Mouse (Mus musculus): ENCODE data around the gene Agl.
A peak's percentile ranks its signal among the peaks of the same experiment; 100 is the strongest.
"Not testable (repeated sequence)": the region's sequence is repeated elsewhere in the genome, so short reads cannot be mapped to it uniquely, and the experiment has no call there.

Agl gene

DNA sequence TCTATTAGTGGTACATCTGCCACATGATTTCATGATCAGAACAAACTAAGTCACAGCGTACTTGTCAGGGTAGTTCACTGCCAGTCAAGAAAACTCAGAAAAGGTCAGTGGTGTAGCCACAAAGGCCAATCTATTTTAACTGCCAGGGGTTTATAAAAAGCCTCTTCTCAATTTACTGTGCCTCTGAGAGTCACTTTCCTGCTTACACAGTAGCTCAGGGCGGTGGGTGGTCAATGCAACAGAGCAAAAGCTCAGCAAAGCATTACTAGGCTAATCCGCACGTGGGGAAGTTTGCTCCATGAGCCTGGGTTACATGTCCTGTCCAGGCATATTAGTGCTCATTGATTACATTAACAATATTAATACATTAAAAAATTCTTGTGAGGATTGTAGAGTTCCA lies 8.0 kb upstream of the Agl start:
- DNase-seq, result no peak

DNA sequence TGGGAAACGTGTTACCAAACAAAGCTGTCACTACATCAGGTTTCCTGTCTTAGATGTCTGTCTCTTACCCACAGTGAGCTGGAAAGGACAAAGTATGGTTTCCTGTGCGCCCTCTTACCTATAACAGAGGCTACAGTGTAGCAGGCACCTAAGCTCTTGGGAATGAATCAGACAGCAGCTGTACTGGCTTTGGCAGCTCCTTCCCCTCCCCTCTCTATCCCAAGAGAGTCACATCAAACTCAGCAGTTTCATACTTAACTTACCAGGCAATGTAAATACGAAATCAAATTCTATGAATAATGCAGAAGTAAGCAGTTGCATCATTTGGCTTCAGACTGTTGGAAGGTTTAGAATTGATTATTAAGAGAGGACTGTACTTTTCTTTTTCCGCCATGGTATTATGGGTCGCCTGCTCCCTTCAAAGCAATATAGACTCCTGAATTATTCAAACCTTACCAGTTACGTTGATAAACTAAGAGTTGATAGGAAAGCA lies 7.4 kb upstream of the Agl start:
- DNase-seq, result no peak

DNA sequence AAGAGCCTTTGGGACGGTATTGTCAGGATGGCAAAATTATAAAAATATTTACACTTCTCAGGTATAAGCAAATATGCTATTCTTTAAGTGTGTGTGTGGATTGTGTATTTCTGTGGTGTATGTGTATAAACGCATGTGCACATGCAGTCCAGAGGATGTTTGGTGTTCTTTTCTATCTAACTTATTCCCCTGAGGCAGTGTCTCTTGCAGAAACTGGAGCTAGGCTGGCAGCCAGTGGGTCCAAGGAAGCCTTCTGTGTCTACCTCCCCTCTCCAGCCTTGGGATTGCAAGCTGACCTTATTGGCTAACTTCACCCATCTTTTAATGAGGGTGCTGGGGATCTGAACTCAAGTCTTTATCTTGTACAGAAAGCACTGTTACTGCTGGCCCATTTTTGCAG lies 5.0 kb upstream of the Agl start:
- no peak for DNase-seq

DNA sequence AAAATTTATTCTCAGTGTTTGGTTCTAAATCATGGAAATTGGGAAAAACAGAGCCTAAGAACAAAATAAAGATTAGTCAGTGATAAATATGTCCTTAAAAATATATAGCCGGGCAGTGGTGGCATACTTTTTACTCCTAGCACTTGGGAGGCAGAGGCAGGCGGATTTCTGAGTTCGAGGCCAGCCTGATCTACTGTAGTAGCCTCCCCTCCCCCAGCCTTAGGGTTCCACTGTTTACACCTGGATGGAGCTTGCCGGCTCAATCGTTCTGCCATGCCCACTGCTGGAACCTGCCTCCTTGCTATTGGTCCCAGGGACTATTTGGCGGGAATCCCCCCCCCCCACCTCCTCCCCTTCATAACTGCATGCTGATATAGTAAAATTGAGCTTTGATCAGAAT lies 2.4 kb upstream of the Agl start:
- not testable (repeated sequence) for DNase-seq

DNA sequence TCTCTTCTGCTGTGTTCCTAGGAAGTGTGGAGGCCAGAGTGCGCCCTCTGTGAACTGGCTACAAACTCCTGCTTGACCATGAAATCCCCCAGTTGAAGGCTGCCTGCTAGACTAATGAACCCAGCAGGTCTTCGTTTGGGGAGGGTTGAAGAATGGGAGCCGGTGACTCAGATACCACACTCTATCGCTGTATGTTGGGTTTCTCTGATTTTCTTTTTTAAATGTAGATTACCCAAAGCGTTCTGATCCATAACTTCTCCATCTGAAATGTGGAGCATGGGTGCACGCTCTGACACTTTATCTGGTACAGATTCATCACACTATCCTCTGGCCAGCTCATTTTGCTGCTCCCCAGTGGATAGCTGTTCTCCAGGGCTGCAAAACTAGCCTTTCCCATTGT lies 1.3 kb upstream of the Agl start:
- DNase-seq, result no peak

DNA sequence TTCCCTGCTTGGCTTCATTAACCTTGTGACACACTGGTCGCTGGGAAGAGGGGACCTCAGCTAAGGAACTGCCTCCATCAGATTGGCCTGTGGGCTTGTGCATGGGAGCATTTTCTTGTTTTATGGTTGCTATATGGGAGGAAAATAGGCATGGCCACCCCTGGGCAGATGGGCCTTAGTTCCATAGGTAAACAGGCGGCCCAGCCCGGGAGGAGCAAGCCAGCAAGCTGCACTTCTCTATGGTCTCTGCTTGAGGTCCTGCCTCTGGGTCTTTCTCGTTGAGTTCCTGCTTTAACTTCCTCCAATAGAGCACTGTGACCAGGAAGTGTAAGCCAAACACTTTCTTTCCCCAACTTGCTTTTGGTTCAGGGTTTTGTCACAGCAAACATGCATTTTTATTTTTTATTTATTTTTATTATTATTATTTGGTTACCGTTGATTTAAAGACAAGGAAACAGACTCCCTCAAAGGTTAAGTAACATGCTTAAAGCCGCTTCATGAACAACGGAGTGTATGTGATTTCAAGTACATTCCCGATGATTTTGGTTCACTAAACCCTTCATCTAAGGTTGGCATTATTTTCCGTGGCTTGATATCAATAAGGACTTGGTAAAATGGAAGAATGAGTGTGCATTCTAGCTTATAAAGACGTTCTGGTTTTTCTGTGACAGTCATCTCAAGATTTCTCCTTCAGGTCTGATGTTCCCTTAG lies 696 bp upstream of the Agl start:
- DNase-seq, result no peak

DNA sequence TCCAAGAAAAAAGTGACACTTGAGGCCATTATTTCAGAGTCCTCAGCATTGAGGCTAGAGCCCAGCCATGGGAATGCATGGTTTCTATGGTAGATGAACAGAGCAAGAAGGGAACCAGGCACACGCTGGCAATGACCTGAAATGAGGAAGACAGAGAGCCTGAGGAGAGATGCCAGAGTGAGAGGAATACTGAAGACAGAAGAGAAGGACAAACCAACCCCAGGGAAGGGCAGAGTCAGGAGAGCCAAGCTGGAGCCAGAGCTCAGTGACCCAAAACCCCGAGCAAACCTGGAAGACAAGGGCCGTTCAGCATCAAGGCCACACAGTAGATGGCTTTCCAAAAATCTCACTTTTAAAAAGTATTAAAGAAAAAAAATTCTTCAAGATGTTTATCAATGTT lies 2.1 kb downstream of the Agl start:
- DNase-seq, result no peak

DNA sequence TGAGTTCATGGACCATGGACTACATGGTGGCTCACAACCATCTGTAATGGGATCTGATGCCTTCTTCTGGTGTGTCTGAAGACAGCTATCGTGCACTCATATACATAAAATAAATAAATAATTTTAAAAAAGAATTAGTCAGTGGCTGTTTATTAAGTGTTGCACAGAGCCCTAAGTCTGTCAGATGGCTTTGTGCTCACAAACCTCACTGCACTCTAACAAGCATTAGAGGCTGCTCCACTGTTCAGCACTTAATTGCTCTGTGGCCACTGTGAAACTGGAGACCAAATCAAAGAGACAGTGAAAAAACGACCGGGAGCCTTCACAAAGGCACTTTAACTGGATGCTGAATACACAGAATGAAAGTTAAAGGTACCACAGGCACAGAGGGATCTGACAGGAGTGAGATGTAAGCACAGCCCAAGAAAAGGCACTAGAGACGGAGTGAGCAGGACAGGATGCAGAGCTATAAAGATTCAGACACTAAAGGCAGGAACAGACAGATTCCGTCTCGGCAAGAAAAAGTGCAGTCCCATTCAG lies 3.1 kb downstream of the Agl start:
- no peak for DNase-seq

DNA sequence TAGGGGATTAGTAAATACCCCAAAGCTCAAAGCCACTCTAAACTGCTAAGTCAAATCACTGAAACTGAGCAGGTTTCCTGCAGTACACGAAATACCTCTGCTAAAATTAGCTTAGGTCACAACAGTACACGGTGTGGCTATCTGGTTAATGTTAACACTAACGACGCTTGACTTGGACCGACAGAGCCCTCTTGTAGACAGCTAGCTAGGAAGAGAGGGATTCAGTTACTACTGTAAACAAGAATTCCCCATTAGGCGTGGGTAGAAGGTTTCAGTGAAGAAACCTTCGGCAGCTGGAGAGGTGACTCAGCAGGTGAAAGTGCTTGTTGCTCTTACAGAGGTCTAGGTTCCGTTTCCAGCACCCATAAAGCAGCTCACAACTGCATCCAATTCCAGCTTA lies 6.2 kb downstream of the Agl start:
- peak; percentile 32 for DNase-seq

DNA sequence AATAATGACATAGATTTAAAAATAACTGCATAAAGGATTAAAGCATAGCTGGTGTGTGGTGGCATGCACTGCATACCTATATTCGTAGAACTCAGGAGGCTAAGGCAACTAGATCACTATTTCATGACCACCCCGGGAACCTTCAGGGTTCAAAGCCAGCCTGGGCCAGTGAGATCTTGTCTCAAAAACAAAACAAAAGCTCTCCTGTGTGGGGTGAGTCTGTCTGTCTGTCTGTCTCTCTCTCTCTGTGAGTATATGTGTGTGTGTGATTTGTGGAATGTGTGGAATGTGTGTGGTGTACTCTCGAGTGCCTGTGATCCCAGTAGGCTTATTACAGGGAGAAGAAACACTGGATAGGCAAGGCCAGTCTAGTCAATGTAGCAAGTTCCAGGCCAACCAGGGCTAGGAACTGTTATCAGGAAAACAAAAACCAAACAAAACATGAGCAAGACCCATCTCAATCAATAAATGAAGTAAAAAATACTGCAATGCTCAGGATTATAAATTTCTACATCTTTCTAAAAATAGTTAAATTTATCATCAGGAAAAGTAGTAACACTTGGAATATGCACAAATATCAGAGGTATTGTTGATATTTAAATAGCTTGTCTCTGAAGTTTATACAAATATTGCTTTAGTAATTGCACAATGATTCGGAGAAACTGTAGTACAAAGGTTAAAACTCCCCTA lies 9.0 kb downstream of the Agl start:
- no peak for DNase-seq

DNA sequence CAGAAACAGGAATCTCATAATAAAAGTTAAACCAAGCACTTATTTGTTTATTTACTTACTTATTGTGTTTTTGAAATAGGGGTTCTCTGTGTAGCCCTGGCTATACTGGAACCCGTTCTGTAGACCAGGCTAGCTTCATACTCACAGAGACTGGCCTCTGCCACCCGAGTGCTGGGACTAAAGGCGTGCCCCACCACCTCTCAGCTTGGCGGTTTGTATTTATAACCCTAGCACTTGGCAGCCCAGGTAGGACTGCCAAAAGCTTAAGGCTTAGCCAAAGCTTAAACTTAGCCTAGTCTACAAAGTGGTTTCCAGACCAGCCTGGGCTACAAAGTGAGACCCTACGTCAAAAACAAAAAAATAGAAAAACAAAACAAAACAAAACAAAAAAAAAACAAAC lies 19.1 kb downstream of the Agl start:
- no peak for DNase-seq

DNA sequence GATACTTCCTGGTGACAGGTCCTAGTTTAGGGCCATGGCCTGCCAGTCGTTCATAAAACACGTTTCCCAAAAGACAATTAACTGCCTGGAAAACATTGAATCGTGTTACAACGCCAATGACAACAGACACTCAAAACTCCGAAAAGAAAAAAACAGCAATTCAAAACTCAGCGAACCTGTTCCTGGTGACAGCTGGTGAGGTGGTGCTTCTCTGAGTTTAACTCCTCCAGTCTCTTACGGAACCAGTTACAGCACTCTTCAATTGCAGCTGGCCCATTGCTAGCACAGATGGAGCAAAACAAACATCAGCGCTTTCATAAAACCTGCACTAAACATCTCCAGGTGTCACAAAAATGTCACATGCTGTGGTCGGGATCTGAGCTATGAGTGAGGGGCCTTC lies 21.4 kb downstream of the Agl start:
- DNase-seq, result no peak

DNA sequence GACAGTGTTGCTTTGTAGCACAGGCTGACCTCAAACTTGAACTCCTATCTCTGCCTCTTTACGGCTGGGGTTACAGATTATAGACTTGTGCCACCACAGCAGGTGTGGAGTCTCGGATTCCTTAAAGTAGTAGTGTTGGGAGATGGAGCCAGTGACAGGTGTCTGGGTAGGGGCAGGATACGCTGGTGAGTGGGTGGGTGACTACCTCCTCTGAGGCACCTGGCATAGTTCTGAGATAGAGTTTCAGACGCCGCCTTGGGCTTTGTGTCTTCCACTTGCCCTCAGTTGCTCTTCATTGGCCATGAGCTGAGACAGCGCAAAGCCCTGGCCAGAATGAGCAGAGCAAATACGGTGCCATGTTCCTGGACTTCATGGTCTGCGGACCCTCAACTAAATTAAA lies 22.1 kb downstream of the Agl start:
- no peak for DNase-seq

DNA sequence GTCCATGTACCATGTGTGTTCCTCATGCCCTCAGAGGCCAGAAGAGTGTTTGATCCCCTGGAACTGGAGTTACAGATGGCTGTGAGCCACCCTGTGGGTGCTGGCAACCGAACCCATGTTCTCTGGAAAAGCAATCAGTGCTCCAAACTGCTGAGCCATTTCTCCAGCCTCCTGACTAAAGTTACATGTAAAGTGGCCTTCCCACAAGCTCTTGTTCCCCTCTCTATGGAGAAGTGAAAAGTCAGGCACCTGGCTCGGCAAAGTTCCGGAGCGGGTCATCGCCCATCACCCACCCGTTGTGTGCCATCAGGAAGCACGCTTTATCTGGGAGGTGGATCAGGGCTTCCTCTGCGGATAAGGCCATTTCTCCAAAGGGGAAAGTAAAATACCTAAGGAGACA lies 23.2 kb downstream of the Agl start:
- no peak for DNase-seq

DNA sequence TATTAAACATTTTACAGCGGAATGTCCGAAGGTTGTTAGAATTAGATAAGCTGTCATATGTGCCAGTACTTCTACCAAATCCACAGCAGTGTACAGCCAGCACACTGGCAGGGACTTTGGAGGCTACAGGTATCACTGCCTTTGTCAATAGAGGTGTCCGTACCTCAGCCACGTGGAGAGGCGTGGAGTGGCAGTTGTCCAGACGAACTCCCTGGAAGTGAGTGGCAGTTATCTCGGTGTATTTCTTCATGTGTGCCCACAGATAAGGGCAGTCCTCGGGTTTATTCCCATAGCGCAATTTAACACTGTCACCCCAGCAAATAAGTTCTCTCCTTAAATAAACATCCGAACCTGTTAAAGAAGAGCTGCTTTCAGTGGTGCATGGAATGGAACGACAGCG lies 23.7 kb downstream of the Agl start:
- no peak for DNase-seq

DNA sequence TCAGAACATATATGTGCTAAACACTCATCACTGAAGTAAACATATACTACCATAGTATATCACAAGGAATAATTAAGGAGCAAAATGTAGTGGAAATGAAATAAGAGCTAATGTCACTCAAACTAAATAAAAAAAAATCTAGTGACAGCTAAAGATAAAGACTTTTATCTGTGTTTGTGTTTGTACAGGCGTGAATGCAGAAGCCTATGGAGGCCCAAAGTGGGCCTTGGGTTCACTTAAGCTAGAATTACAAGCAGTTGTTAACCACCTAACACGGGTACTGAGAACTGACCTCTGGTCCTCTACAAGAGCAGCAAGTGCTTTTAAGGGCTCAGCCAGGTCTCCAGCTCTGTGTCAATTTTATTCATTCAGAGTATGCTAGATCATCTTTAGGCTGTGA lies 31.0 kb downstream of the Agl start:
- DNase-seq, result no peak

DNA sequence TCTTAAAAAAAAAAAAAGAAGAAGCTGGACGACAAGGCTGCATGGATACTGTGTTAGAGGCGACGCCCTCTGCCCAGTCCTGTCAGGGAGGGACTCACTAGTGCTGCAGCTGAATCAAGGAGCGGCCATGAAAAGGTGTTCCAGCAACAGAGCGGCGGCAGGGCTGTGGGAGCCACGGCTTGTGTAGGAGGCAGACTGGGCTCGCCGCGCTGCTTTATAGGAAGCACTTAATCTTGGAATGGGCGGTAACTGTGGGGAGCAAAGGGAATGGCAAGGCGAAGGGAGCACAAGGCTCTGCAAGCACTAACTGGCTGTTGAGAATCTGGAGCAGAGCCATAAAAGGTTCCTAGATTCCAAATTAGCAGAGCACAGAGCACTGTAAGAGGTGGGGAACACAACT lies 34.1 kb downstream of the Agl start:
- DNase-seq, result no peak

DNA sequence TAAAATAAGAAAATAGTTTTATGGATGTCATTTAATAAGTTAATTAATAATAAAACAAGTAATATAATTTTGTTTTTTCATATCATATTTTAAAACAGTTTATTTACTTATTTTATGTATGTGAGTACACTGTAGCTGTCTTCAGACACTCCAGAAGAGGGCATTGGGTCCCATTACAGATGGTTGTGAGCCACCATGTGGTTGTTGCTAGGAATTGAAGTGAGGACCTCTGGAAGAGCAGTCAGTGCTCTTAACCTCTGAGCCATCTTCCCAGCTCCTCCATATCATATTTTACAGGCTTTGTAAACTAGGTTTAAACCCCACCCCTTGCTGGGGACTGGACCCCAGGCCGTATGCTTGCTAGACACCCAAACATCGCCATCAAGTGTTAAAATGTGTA lies 36.4 kb downstream of the Agl start:
- DNase-seq, result no peak

DNA sequence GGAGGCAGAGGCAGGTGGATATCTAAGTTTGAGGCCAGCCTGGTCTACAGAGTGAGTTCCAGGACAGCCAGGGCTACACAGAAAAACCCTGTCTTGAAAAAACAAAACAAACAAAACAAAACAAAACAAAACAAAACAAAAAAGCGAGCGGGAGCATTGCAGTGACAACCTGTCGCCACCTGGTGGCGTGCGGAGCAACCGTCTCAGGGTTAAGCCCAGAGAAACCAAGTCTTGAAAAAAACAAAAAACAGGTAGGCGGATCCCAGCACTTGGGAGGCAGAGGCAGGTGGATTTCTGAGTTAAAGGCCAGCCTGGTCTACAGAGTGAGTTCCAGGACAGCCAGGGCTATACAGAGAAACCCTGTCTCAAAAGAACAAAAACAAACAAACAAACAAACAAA lies 41.0 kb downstream of the Agl start:
- DNase-seq, result peak; percentile 34

DNA sequence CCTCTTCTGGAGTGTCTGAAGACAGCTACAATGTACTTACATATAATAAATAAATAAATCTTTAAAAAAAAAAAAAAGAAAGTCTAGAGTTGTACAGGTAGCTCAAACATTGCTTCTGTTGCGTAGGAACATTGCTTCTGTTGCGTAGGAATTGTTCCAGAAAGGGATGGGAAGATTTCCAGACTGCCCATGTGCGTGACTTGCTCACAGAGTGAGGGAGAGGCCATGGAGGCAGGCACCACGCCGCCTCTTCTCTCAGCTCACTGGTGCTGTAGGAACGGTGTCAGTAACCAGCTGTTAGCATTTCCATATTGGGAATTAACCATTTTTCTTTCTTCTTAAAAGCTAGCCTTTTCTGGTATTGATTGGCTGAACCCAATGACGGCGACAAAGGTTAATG lies 55.1 kb downstream of the Agl start:
- DNase-seq, result no peak

DNA sequence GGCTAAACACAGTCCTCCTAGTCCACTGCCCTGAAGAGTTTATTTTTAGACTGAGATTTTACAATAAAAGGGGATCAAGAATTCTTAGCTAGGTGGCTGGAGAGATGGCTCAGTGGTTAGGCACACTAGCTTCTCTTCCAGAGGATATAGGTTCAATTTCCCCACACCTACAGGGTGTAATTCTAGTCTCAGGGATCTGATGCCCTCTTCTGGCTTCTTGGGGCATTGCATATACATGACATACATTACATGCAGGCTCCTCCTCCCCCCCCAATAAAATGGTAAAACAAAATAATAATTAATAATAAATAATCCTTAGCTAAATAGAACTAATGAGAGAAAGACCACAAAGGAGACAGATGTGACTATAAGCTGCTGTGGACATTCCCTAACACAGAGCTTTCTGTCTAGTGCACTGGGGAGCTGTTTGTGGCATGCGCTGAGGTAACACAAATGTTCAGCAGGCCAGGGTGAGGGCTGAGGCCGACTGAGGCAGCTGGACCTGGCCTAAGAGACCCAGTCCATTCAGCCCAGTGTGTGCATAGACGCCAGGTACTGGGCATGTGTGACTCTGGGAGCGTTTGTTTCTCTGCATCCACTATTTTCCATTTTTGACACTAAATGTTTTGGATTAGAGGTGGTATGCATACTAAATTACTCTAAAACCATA lies 56.6 kb downstream of the Agl start:
- DNase-seq, result peak; percentile 38

DNA sequence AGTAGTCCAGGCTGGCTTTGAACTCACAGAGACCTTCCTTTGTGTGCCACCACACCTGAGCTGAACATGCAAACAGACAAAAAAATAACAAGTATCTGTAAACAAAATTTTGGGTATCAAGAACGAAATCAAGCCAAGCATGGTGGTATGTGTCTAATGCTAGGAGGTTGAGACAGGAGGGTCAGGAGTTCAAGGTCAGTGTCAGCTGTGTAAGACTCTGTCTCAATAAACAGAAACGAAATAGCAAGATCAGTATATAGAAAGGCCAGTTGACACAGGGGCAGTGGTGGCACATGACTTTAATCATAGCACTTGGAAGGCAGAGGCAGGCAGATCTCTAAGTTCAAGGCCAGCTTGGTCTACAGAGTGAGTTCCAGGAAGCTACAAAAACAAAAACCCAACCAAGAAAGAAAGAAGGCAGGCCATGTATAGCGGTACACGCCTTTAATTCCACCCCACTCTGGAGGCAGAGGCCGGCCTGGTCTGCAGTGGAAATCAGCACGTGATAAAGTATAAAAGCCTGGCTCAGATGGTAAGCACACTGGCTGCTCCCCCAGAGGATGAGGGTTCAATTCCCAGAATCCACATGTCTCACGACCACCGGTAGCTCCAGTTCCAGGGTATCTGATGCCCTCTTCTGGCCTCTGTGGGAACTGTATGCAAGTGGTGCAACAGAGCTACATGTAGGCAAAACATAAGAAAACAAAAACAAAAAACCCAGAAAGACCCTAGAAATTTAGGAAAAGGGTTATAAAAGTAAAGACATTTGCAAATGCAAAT lies 59.4 kb downstream of the Agl start:
- peak; percentile 43 for DNase-seq

DNA sequence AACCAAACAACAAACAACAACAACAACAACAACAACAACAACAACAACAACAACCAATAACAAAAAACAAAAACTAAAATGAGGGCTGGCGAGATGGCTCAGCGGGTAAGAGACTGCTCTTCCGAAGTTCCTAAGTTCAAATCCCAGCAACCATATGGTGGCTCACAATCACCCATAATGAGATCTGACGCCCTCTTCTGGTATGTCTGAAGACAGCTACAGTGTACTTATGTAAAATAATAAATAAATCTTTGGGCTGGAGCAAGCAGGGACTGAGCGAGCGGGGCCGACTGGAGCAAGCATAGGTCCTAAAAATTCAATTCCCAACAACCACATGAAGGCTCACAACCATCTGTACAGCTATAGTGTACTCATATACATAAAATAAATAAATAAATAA lies 60.3 kb downstream of the Agl start:
- not testable (repeated sequence) for DNase-seq

Measured in kidney, adult 18-20 months (tissue).